Mouse (Mus musculus) lung, adult 2 months (tissue): ENCODE data around the gene Pgpep1l. TPM values are rescaled to one million over a fixed set of nuclear protein-coding genes. Genes with fewer than 3 reads are reported as not detected.

Experiments
- DNase-seq: peaks from one replicate; pipeline ENCODE4 v3.0.0; 2022
- H3K4me1 ChIP-seq: fragments of 200-500 bp; 2 replicates; pipeline ENCODE4 v1.6.1; 2011; ENCODE audit warnings: low read length; ENCODE audit not compliant: control insufficient read depth, insufficient read depth
- H3K4me3 ChIP-seq: fragments of 200-500 bp; replicated peaks from 2 replicates; pipeline ENCODE3; 2011; ENCODE audit warnings: low read depth, mild to moderate bottlenecking, control low read depth, low read length; ENCODE audit errors: extremely low read depth
- CTCF ChIP-seq: fragments of 200-500 bp; IDR thresholded peaks from 2 replicates; pipeline ENCODE4 v1.5.1; 2011; ENCODE audit warnings: mild to moderate bottlenecking, low read length, control low read depth; ENCODE audit not compliant: insufficient read depth
- POLR2A ChIP-seq: fragments of 200-500 bp; IDR thresholded peaks from 2 replicates; pipeline ENCODE4 v1.6.1; 2011; ENCODE audit warnings: low read depth, mild to moderate bottlenecking, control low read depth, low read length, borderline replicate concordance; ENCODE audit errors: extremely low read depth
- WGBS: fragments of 180-500 bp; shearing (Covaris S2); methylation state at CpG from one replicate; pipeline ENCODE4 v1.1.7; 2018; 5-methylcytosine and 5-hydroxymethylcytosine counted together
- polyA plus RNA-seq: library from polyadenylated mRNA; depleted of rRNA; stranded (reverse); fragments of >200 nt; gene quantifications from 2 replicates; pipeline ENCODE4 v1.2.3, GENCODE M21; 2012; rRNA removed

Gene Pgpep1l
- 0.37 and 1.5 TPM in 2 replicates for polyA plus RNA-seq

DNA sequence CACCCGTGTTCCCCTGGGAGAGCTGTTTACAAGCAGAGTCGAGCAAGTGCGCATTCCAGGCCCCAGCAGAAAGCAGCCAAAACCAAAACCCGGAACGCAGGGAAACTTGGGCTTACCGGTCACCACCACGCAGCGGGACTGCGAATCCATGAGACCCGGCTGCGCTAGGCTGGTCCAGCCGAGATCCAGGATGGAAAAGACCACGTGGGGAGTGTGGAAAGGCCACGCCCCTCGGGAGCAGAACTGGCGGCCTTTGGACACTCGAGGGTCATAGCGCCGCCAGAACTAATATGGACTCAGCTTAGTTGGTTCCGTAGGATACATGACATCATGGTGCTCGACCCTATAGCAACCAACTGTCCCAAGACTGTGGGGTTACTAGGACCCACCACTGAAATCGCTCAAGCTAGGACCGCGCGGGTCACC lies at the start of gene Pgpep1l:
Gene Pgpep1l (minus strand): TSS at position 206 of the 426 bp plus-strand sequence.
- WGBS = 13% methylated on average over 25 of the region's 25 CpGs
- peak; percentile 34 for DNase-seq
- Histone ChIP-seq H3K4me1 (no peaks in the 10 kb centered on the region), H3K4me3 (peak within 1 kb of the TSS; percentile 27)
- TF ChIP-seq CTCF (no peak), POLR2A (0 out of 2 replicates have a peak, but pooled peaks have one; percentile 7)

DNA sequence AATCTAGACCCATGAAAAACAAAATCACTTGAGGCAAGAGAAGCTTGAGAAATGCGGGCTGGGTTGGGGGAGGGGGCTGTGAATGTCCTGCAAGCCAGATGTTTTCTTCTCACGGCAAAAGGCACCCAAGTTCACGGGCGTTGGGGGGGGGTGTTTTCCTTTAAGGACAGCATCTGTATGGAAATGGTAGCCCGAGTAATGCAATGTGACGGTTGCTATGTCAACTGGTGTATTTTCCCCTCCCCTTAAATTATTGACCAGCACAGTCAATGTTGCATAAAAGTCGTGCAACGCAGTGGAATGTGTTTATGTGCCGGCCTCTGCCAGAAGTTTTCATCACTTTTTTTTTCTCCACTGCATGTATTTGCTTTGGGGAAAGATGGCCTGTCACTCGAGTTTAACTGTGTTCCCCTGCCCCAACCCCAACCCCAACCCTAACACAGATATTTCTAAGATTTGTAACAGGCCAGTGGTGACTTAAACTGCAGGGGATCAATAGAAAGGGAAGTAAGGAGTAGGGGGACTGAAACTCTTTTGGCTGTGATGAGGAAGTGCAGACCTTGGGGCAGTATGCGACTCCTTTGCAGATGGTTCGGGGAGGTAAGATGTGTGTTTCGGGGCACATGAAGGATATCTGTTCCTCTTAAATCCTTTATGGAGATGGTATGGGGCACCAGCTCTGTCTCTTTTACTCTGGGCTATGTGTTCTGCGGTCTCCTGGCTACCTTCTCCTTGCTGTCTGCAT lies 49.2 kb upstream of the Pgpep1l start:
- no peak for DNase-seq
- Histone ChIP-seq H3K4me1 (no peaks in the 10 kb centered on the region), H3K4me3 (no peak overlapping the region)
- 62% methylated on average over 14 of the region's 14 CpGs for WGBS
- TF ChIP-seq POLR2A (no peak), CTCF (no peak)

DNA sequence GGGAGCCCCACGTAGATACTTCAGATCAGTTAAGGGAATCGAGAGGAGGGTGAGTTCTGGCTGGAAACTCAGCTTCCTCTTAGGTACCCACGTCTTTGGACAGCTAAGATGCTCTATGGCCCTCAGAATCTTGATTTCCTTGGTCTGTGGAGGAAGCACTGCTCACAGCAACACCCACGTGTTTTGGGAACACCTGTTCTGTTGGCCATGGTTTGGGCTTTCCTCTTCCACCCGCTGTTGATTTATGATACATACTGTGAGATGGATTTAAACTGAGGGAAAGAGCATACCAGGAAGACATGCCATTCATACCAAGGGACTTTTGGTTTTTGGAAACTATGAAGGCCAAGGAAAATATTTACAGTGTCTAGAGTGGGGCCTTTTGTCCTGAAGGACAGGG lies 48.4 kb upstream of the Pgpep1l start:
- Histone ChIP-seq H3K4me3 (no peak overlapping the region), H3K4me1 (no peaks in the 10 kb centered on the region)
- DNase-seq = no peak
- TF ChIP-seq CTCF (no peak), POLR2A (no peak)
- 62% methylated on average over 5 of the region's 5 CpGs for WGBS

DNA sequence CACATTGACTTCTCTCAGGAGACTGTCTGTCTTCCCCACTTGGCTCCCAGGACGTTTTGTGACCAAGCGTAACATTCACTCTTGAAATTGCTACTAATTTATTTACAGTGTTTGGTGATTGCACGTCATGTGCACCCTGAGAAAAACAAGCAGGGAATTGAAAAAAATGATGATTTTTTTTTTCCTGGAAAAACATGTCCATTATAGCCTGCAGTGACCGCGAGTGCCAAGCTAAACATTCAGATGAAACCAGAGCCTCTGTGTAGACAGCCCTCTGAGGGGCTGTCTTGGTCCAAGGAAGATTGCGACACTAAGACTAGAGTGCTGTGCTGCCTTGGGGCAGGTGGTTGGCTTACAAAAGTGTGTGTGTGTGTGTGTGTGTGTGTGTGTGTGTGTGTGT lies 47.4 kb upstream of the Pgpep1l start:
- TF ChIP-seq POLR2A (no peak), CTCF (no peak)

GRCm38 (mm10) chr7:68306756-68307155 lies 42.7 kb upstream of the Pgpep1l start:
- WGBS = 96% methylated on average over 8 of the region's 8 CpGs
- Histone ChIP-seq H3K4me3 (no peak overlapping the region), H3K4me1 (no peaks in the 10 kb centered on the region)
- no peak for DNase-seq
- no peak for TF ChIP-seq CTCF
- TF ChIP-seq POLR2A = no peak

More for the DNA sequence above, 47.4 kb upstream of the Pgpep1l start:
- no peak for DNase-seq
- 54% methylated on average over 6 of the region's 6 CpGs for WGBS
- H3K4me1 ChIP-seq = no peaks in the 10 kb centered on the region
- H3K4me3 ChIP-seq = no peak overlapping the region

DNA sequence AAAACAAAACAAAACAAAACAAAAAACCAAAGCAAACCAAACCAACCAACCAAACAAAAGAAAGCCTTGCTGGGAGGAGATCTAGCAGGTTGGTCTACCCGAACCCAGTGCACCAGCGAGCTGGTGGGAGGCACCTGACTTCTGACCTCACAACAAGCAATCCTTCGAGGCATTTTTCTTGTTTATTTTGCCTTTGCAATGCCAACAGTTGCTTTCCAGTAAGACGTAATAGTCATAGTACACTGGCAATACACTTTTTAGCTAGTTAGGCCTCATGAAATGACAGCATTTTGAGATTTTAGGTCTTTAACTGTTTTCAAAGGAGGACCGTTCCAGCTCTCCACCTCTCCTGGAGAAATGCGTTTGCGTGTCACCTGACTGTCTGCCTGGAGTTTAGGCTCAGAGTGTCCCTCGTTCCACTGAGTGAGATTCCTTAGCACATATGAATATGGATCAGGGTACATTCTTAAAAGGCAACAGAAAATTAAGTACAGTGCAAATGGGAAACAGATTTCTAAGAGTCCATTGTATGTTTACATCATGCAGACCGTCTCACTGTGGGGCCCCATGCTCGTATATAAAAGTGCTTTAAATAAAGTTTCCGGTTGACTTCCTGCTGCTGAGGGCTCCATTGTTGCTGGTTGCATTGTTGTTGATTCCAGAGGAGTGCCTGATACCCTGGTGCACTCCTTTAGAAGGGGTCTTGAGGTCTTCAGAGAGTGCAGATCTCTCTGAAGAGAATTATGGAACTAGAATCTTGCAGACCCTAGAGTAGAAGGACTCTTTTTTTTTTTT lies 41.9 kb upstream of the Pgpep1l start:
- Histone ChIP-seq H3K4me1 (no peaks in the 10 kb centered on the region), H3K4me3 (no peak overlapping the region)
- WGBS = 60% methylated on average over 11 of the region's 11 CpGs
- no peak for TF ChIP-seq CTCF
- no peak for TF ChIP-seq POLR2A
- DNase-seq = no peak

DNA sequence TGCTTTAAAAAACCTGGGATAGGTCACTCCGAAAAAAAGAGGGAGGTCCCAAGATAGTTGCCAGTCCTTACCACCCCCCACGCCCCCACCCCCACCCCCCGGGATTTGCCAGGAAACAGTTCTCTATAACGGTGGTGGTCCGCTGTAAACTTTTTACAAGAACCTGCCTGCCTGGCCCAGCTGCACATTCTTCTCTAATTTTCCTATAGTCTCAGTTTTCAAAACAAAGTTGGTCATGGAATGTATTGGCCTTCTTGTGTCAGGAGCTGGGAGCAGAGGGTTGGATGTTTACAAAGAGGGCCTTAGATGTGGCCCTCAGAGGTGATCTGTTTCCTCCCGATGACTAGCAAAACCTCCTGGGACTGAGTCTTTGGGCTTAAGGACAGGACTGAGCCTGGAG lies 39.7 kb upstream of the Pgpep1l start:
- WGBS = 53% methylated on average over 6 of the region's 6 CpGs
- Histone ChIP-seq H3K4me1 (no peaks in the 10 kb centered on the region), H3K4me3 (no peak overlapping the region)
- no peak for TF ChIP-seq POLR2A
- no peak for TF ChIP-seq CTCF
- DNase-seq = no peak

DNA sequence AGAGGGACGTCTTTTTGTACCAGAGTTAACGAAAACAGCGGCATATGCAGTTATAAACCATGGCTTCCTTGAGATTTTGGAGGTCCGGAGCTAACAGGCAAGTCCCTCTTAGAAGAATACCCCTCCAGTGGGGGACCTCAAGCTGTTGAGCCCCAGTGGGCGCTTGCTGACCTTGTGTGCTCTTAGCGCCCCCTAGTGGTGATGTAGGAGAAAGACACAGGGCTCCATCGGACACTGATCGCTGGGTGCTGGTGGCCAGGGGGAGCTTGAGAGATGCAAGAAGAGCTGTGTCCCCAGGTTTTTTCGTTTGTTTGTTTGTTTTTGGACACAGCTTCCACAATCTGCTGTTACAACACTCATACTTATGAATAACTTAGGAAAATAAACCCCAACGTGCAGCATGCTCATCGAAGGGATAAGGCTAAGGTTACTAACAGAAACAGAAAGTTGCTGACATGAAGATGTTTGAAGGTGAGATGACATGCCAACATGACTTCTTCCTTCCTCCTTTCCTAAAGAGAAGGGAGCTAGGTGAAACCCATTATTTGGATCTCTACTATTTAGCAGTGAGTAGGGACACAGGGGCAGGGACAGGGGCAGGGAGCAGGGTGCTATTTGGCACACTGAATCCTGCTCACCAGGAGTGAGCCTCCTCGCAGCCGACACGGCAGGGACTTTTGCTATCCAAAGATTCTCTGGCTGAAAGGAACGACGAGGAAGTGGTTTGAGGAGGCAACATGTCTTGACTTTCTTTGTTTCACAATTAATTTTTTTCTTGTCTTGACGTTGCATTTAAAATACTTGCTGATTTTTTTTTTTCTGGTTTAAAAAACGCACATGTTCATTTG lies 38.8 kb upstream of the Pgpep1l start:
- TF ChIP-seq CTCF = peak; percentile 82
- no peak for TF ChIP-seq POLR2A
- peak overlapping the region; percentile 60 for H3K4me3 ChIP-seq
- 13% methylated on average over 18 of the region's 18 CpGs for WGBS
- no peaks in the 10 kb centered on the region for H3K4me1 ChIP-seq
- peak; percentile 45 for DNase-seq

DNA sequence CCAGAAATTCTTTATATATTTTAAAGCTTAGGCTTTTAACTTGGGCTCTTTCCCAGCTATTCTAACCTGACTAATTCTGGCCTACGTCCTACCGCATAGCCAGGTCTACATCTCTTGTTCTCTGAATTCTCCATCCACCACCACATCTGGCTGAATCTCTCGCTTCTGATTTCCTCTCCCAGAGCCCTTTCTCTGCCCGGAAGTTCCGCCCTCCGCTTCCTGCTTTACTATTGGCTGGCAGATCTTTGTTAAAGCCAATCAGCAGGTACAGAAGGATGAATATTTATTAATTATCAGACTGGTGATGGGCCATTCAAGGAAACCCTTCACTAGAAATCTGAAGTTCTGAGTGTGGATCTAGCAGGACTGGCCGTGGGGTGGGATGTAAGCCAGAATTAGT lies 37.1 kb upstream of the Pgpep1l start:
- DNase-seq = no peak
- 63% methylated on average over 7 of the region's 7 CpGs for WGBS
- no peaks in the 10 kb centered on the region for H3K4me1 ChIP-seq

More for the DNA sequence above, 37.1 kb upstream of the Pgpep1l start:
- H3K4me3 ChIP-seq = no peak overlapping the region
- TF ChIP-seq POLR2A (no peak), CTCF (no peak)
